Mouse (Mus musculus) lung, postnatal 0 days (tissue): ENCODE measurements around the gene Gm45521.

Experiments
- CTCF ChIP-seq: IDR thresholded peaks from 2 replicates; pipeline ENCODE4 v1.5.1; 2016; ENCODE audit warnings: antibody characterized with exemption, mild to moderate bottlenecking
- EP300 ChIP-seq: IDR thresholded peaks from 2 replicates; pipeline ENCODE4 v1.6.1; 2016; ENCODE audit warnings: antibody characterized with exemption, mild to moderate bottlenecking, control low read depth

- TF ChIP-seq EP300 (no peak), CTCF (no peak)
Measured at GRCm38 (mm10) chr14:7938809-7939784, 18.0 kb upstream of the Gm45521 start.
